Mouse (Mus musculus) retina, postnatal 7 days (tissue): ENCODE measurements around the gene Hpcal1.

Source experiments
- DNase-seq: peaks from one replicate; pipeline ENCODE4 v3.0.0-alpha.2; 2012; ENCODE audit warnings: low read depth, low spot score

Hpcal1 gene

GRCm38 (mm10) chr12:17686116-17686515, 4.5 kb upstream of the Hpcal1 start:
- DNase-seq, result no peak

GRCm38 (mm10) chr12:17688913-17689312, 1.7 kb upstream of the Hpcal1 start:
- no peak for DNase-seq

DNA sequence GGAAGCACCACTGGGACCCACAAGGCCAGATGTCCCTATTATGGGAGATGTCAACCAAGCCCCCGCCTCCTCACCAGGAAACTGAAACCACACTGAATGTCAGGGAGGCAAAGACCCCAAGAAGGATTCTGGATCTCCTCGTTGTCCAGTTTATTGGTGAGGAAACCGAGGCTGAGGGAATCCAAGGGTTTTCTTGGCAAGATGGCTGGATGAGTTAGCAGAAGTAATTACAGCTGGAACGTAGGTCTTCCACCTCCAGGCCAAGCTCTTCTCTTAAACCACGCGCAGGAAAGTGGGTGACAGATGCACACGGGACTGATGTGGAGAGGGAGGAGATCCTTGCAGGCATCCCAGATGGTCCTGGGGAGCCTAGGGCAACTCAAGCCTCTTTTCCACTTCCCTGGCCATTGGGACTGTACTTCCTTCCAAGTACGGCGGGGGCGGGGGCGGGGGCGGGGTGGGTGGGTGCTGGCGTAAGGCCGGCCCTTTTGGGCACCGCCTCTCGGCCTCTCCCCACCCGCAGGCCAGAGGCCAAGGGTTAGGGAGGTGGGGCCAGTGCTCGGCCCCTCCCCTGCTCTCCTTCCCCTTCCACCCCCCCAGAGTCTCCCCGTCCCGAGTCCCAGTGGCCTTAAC, 609 bp upstream of the Hpcal1 start:
- peak; percentile 27 for DNase-seq

DNA sequence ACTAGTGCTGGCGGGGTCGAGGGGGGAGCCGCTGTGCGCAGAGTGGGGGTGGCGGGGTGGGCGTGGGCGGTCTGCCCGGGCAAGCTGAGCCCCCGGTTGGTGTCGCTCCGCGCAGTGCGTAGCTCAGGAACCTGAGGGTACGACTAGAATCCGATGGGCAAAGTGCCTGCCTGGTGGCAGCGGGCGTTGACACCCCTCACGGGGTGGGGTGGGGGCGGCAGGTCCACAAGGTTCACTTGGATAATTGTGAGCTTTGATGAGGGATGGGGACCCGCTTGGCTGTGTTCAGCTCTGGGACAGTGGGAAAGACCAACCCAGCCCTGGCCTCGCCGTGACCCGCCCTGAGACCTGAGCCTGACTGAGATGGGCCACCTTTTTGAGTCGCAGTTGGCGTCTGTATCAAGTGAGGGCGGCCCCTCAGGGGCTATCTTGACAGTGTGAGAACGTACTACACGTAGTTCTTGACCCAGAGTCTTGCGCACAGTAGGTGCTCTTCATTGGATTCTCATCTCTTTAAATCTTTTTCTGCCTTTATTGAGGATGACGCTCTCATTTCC, 742 bp downstream of the Hpcal1 start:
- no peak for DNase-seq

DNA sequence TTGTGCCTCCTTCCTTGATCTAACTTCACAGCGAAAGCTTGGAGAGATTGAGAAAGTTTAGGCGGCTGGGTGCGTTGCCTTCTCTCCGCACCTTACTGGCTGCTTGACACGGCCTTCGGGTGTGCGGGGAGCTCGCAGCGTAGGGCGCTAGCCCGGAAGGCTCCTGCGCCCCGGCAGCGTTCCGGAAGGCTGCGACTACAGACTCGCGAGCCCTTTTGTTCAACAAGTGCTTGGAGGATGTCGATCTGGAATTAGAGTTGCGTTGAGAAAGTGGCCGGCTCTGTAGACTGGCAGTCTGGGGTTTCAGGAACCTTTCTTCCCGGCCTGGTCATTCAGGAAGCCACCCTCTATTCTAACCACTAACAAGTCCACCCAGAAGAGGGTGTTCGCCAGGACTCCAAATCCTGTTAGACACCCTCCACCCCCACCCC, 1.2 kb downstream of the Hpcal1 start:
- DNase-seq, result no peak

- no peak for DNase-seq
Measured at GRCm38 (mm10) chr12:17692356-17692755, 1.7 kb downstream of the Hpcal1 start.

GRCm38 (mm10) chr12:17692953-17693352, 2.3 kb downstream of the Hpcal1 start:
- DNase-seq, result no peak

DNA sequence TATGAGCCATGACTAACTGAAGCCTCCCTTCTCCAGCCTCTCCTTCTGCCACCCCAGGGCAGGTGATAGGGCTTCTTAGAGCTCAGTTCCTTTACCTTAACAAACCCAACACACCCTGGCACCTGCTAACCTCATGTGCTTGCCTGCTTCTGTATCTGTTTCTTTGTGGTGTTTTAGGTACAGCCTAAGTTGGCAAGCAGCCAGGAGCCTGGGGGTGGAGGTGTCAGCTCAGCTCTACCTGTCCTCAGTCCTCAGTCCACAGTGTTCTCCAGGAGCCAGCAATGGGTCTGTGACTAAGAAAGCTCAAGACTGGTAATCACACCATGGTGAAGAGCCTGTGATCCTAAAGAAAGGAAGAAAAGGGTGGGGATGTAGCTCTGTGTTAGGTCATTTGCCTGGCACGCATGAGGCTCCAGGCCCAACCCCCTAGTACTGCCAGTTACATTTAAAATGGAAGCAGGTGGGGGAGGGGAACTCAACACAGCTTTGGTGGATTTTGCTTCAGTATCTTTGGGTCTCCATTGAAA, 4.0 kb downstream of the Hpcal1 start:
- DNase-seq, result no peak

- DNase-seq, result no peak
Measured at GRCm38 (mm10) chr12:17696395-17696794, 5.7 kb downstream of the Hpcal1 start.

GRCm38 (mm10) chr12:17698934-17699333, 8.3 kb downstream of the Hpcal1 start:
- DNase-seq, result no peak

DNA sequence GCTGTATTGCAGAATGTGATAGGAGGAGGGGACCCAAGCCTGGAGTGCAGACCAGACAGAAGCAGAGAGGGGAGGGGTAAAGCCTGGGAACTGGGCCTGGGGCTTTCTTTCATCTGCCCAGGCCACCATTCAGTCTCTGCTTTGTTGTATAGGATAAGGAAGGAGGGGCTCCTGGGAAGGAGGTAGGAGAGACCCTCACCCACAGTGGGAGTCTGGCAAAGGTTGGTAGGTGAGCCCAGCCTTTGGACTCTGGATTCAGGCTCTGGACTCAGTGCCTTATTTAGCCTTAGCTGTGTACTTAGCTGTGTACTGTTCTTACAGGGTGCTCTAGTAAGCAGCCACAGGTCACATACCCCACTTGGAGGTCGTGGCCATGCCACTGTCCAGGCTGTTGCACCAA, 8.8 kb downstream of the Hpcal1 start:
- DNase-seq, result no peak

DNA sequence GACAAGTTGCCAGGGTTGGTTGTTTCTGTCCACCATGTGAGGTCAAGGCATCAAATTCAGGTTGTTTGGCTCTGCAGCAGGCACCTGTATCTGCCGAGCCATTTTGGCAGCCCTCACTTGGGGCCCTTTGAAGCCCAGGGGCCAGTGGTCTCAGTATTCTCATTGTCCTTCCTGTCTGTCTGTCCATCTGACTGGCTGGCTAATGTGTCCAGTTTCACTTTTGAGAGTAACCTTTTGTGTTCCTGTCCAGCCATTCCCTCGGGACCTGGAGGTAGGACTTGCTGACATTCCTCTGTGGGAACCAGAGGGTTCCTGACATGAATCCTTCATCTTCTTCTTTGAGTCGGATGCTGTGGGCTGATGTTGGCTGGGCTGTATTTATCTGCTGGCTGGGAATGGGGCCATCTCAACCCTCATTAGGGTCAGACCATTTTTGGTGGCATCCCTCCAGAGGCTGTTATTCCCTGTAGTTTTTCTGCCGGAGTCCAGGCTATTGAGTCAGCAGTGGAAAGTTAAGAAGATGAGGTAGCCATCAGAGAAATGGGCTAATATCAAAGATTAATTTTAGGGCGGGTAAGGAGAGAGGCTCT, 10.6 kb downstream of the Hpcal1 start:
- DNase-seq, result no peak

DNA sequence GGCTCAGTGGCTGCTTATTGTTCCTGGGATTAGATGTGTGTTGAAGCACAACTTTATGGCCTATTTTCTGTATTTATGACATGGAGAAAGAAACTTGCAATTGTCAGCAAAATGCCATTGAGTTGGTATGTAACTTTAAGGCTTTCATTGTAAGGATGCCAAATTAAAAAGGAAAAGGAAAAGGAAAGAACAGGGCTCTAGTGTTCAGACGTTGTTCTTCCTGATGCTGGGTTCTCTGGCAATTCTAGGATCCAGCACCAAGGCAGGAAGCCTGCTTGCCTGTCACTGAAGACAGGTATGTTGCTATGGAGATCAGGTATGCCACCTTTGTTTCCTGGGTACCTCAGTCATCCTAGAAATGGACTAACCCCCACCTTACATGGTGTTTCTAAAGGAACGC, 11.1 kb downstream of the Hpcal1 start:
- no peak for DNase-seq

DNA sequence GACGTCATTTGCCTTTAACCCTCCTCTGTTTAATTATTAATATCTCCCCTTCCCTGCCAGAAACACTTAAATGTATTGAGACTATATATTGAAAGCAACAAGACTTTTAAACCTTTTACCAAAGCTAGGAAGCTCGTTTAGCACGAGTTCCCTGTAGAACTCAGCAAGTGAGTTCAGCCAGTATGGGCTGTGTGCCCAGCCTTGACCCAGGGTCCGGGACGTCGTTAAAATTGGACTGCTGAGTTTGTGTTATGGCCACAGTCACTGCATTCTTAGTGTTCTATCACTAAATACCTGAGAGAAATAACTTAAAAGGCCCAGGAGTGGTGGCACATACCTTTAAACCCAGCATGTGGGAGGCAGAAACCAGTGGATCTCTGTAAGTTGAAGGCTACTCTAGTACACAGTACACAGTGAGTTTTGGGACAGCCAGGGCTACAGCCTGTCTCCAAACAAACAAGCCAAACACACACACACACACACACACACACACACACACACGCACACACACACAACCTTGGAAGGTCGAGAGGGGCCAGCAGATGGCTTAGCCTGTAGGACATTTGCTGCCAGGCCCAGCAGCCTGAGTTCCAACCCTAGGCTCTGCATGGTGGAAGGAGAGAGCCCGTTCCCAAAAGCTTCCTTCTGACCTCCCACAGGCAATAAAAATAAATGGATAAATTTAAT, 11.7 kb downstream of the Hpcal1 start:
- no peak for DNase-seq

DNA sequence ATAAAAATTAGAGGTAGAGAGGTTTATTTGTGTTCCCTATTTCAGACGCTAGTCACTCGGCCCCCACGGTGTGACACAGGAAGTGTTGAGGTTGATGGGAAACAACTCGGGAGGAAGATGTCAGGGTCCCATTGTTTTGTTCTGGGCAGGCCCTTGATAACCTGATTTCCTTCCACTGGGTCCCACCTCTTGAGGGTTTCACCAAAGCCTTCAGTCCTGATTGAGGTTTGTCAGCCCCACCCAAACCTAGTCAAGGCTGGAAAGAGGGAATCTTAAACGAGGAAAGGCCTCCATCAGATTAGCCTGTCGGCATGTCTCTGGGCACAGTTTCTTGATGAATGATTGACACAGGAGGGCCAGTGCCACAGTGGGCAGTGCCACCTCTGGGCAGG, 12.3 kb downstream of the Hpcal1 start:
- no peak for DNase-seq

- DNase-seq, result no peak
Measured at GRCm38 (mm10) chr12:17703866-17704265, 13.2 kb downstream of the Hpcal1 start.

GRCm38 (mm10) chr12:17707472-17707871, 16.8 kb downstream of the Hpcal1 start:
- DNase-seq, result no peak

- no peak for DNase-seq
Measured at GRCm38 (mm10) chr12:17709451-17709850, 18.8 kb downstream of the Hpcal1 start.

DNA sequence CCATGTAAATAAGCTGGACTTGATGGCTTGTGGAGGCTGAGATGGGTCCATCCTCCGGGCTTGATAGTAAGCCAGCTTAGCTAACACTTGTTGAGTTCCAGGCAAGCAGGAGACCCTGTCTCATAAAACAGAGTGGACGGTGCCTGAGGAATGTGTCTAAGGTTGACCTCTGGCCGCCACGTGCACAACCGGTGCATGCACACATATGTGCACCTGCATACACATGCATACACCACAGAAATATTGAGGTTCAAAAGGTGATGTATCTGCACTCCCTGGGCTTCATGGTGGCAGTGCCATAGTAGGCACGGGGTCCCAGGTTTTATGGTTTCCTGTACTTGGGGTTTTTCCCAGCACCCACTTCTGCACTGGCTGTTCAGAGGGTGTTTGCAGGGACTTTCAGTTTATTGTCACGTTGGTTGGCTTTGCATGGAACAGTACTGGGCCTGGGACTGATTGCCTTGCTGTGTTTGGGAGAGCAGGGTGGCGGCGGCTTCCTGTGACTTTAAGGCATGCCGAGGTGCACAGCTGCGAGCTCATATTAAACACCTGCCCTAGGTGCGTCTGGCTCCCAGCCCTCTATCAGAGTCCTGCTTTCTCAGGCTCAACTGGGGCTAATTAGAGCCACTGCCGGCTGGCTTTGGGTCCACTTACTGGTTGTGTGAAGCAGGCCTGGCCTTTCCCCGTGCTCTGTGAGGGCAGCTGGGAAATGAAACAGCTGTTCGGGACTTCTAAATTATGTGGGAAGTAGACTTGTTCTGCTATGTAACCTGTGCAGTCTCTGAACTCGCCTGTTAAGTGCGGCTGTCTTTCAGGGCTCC, 19.5 kb downstream of the Hpcal1 start:
- DNase-seq, result no peak

DNA sequence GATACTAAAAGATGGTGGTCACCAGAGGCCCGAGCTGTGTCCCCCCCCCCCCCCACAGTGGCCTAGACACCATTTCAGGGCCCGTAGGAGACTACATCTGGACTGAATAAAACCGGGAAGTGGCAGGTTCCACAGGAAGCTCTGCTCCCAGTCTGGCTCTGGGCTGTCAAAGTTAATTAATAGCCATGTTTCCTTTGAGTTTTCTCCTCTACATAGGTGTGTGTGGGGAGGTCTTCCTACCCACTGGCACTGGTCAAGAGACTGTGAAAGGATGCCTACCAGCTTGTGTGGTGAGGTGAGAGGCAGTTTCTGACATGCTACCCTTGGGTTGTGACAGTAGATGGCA, 20.1 kb downstream of the Hpcal1 start:
- no peak for DNase-seq

- DNase-seq, result no peak
Measured at GRCm38 (mm10) chr12:17711731-17712388, 21.2 kb downstream of the Hpcal1 start.
